Mouse (Mus musculus) C2C12 (cell line): Measurements from ENCODE around the gene Ccdc141. TPM values are rescaled to one million over a fixed set of nuclear protein-coding genes. Genes with fewer than 3 reads are reported as not detected.

Source experiments
- H3K27me3 ChIP-seq: one replicate; pipeline ENCODE4 v1.6.1; 2011; ENCODE audit not compliant: control insufficient read depth, insufficient read depth, insufficient read length
- H3K36me3 ChIP-seq: one replicate; pipeline ENCODE4 v1.6.1; 2011; ENCODE audit not compliant: control insufficient read depth, insufficient read depth
- H3K4me3 ChIP-seq: one replicate; pipeline ENCODE4 v1.5.1; 2011; ENCODE audit warnings: mild to moderate bottlenecking, control low read depth; ENCODE audit not compliant: poor library complexity, insufficient read depth, severe bottlenecking
- H3K79me2 ChIP-seq: one replicate; pipeline ENCODE4 v1.6.1; 2011; ENCODE audit not compliant: control insufficient read depth, insufficient read depth
- H3K79me3 ChIP-seq: one replicate; pipeline ENCODE4 v1.6.1; 2011; ENCODE audit warnings: low read depth, control low read depth
- H3ac ChIP-seq: one replicate; pipeline ENCODE3; 2011; ENCODE audit warnings: low read depth; ENCODE audit not compliant: control insufficient read depth, insufficient read length
- CEBPB ChIP-seq: IDR thresholded peaks from one replicate; pipeline ENCODE4 v1.6.1; 2011; ENCODE audit warnings: low read depth, mild to moderate bottlenecking, control low read depth, moderate library complexity
- CTCF ChIP-seq: IDR thresholded peaks from one replicate; pipeline ENCODE4 v1.5.1; 2011; ENCODE audit not compliant: control insufficient read depth, insufficient read depth, insufficient read length
- FOSL1 ChIP-seq: IDR thresholded peaks from one replicate; pipeline ENCODE4 v1.8.0; 2011; ENCODE audit warnings: mild to moderate bottlenecking, low read length; ENCODE audit not compliant: poor library complexity, insufficient read depth, severe bottlenecking
- MAX ChIP-seq: IDR thresholded peaks from one replicate; pipeline ENCODE4 v1.6.1; 2011; ENCODE audit warnings: mild to moderate bottlenecking, control low read depth
- MYOD1 ChIP-seq: IDR thresholded peaks from one replicate; pipeline ENCODE4 v1.6.1; 2011; ENCODE audit warnings: low read depth; ENCODE audit not compliant: control insufficient read depth, insufficient read length
- MYOG ChIP-seq: IDR thresholded peaks from one replicate; pipeline ENCODE4 v1.6.1; 2011; ENCODE audit not compliant: control insufficient read depth, insufficient read length; ENCODE audit errors: extremely low read depth
- USF1 ChIP-seq: IDR thresholded peaks from one replicate; pipeline ENCODE4 v1.6.1; 2011; ENCODE audit warnings: low read depth, mild to moderate bottlenecking, control low read depth, moderate library complexity
- polyA plus RNA-seq: library from polyadenylated mRNA; unstranded; fragments of >200 nt; fragmentation: generic; extraction: Trizol; gene quantifications from one replicate; pipeline ENCODE4 v1.2.1, GENCODE M21; 2012; ENCODE audit warnings: missing spikeins

The Ccdc141 gene
- polyA plus RNA-seq, 1 experiment = 0.77 TPM

DNA sequence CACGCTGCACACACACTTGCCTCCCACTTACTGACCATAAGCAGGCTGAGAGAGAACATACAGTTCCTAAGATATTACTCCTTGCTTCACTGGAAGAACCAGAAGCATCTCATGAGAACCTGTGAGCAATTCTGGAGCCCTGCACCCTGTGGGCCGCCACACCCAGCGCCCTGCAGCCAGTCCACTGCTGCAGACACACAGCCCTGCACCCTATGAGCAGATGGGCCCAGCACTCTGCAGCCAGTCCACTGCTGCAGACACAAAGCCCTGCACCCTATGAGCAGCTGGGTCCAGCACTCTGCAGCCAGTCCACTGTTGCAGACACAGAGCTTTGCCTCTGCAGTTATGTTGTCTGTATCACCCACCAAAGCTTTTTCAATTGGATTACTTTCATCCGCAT lies 29.9 kb upstream of the Ccdc141 start:
- H3K36me3 ChIP-seq = peaks cover 66% of the 10 kb centered on the region
- H3K79me2 ChIP-seq = peaks cover 10% of the 10 kb centered on the region
- no peaks in the 10 kb centered on the region for H3K79me3 ChIP-seq
- no peaks in the 10 kb centered on the region for H3K27me3 ChIP-seq
- TF ChIP-seq MYOG (no peak), CEBPB (no peak)
- no peak overlapping the region for H3K4me3 ChIP-seq
- no peak overlapping the region for H3ac ChIP-seq

DNA sequence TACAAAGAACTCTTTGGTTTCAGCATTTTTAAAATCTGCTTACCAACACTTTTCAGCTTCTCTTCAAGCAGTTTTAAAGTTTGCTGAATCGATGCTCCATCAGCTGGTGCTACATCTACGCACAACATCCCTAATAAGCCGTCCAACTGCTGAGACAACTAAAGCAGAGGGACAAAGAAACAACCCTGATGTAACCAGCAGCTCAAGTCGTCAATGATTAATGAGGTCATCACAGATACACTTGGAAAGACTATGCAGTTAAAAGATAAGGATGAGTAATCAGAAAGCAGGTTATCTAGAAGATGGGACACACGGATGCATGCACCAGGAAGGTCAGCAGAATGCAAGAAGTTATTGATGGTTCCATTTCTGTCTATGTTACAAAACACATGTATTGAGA lies 27.8 kb upstream of the Ccdc141 start:
- no peaks in the 10 kb centered on the region for H3K79me3 ChIP-seq
- peaks cover 64% of the 10 kb centered on the region for H3K36me3 ChIP-seq
- peaks cover 10% of the 10 kb centered on the region for H3K79me2 ChIP-seq
- no peak for TF ChIP-seq CEBPB
- no peak for TF ChIP-seq CTCF
- TF ChIP-seq USF1 = no peak
- TF ChIP-seq FOSL1 = no peak
- H3ac ChIP-seq = no peak overlapping the region
- no peak overlapping the region for H3K4me3 ChIP-seq
- no peaks in the 10 kb centered on the region for H3K27me3 ChIP-seq

DNA sequence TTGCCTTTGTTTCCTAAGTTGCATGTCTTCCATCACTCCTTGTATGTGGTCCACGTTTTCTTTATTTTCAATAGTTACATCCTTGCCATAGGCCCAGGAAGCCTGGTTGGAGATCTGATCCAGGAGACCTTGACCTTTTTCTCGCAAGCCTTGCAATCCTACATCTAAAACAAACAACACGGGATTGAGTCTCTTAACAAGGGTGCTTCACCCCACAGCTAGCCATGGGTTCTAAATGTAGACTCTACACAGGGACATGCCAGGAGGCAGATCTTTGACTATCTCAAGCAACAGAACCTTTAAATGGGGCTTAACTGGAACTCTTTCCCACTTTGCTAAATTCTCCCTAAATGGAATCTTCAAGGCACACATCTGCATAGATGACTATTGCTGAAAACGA lies 26.4 kb upstream of the Ccdc141 start:
- no peak overlapping the region for H3ac ChIP-seq
- no peak overlapping the region for H3K4me3 ChIP-seq
- no peaks in the 10 kb centered on the region for H3K27me3 ChIP-seq
- no peaks in the 10 kb centered on the region for H3K79me3 ChIP-seq
- peaks cover 67% of the 10 kb centered on the region for H3K36me3 ChIP-seq
- peaks cover 6% of the 10 kb centered on the region for H3K79me2 ChIP-seq
- no peak for TF ChIP-seq CEBPB
- TF ChIP-seq MAX = no peak
- no peak for TF ChIP-seq CTCF
- no peak for TF ChIP-seq MYOD1
- TF ChIP-seq FOSL1 = no peak
- TF ChIP-seq USF1 = no peak
- no peak for TF ChIP-seq MYOG

DNA sequence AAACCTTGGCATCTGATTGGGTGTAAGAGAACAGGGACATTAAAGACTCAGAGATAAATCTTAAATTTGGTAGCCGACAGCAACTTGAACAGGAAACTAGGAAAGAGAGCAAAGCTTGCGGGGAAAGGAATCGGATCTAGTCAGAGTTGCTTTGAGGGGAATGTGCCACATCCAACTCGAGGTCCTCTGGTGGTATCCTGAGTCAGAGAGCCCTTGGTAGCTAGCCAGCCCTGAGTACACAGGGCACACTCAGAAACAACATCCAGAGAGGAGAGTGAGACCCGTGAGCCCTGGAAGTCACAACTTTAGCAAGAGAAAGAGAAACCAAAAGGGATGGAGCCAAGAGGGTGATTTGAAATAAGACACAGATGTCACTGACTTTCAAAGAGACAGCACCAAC lies 24.6 kb upstream of the Ccdc141 start:
- Histone ChIP-seq H3K79me3 (no peaks in the 10 kb centered on the region), H3K27me3 (no peaks in the 10 kb centered on the region), H3K4me3 (no peak overlapping the region), H3K79me2 (no peaks in the 10 kb centered on the region), H3ac (no peak overlapping the region), H3K36me3 (peaks cover 85% of the 10 kb centered on the region)
- no peak for TF ChIP-seq CEBPB
- no peak for TF ChIP-seq MAX
- no peak for TF ChIP-seq USF1
- TF ChIP-seq MYOG = no peak
- no peak for TF ChIP-seq FOSL1
- no peak for TF ChIP-seq MYOD1
- no peak for TF ChIP-seq CTCF

DNA sequence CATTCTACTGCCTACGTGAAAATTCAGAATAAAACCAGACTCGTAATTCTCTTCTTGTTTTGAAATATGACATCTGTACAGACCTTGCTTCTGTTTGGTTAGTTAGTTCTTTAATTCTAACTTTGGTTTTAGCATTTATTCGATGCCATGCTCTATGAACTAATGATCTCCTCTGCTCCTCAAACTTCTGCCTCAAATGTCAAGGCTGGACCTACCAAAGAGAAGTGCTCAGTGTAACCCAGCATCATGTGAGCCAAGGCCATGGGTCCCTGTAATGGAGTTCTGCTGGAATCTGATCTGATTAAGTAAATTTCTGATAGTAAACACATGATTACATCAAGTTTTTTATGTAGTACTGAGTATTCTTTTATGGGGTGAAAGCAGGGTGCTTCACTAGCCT lies 21.4 kb upstream of the Ccdc141 start:
- Histone ChIP-seq H3K4me3 (no peak overlapping the region), H3K36me3 (peaks cover 92% of the 10 kb centered on the region), H3K79me2 (no peaks in the 10 kb centered on the region)

DNA sequence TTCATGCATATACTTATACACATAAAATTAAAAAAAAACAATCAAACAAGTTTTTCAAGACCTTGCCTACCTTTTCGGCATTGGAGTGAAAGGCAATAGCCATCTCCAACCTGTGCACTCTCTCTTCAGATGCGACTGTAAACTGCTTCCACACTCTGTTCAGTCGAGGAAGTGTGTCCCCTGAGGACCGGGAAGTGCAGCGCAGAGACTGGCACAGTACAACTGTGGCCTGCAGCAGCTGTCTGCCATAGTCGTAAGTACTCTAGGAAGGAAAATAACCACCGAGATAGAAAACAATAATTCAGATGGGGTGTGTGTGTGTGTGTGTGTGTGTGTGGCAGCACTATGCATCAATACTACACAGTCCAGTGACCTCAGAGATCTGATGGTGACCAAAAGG lies 20.5 kb upstream of the Ccdc141 start:
- TF ChIP-seq FOSL1 = no peak
- no peak for TF ChIP-seq CEBPB
- no peak for TF ChIP-seq USF1
- TF ChIP-seq MYOD1 = no peak
- TF ChIP-seq CTCF = no peak
- no peak for TF ChIP-seq MAX
- TF ChIP-seq MYOG = no peak
- no peaks in the 10 kb centered on the region for H3K27me3 ChIP-seq
- H3K36me3 ChIP-seq = peaks cover 85% of the 10 kb centered on the region
- no peaks in the 10 kb centered on the region for H3K79me2 ChIP-seq
- H3ac ChIP-seq = no peak overlapping the region
- H3K79me3 ChIP-seq = no peaks in the 10 kb centered on the region
- no peak overlapping the region for H3K4me3 ChIP-seq

More for the DNA sequence above, 21.4 kb upstream of the Ccdc141 start:
- Histone ChIP-seq H3ac (no peak overlapping the region), H3K27me3 (no peaks in the 10 kb centered on the region), H3K79me3 (no peaks in the 10 kb centered on the region)
- TF ChIP-seq CEBPB (no peak), MYOG (no peak), MAX (no peak), USF1 (no peak), MYOD1 (no peak), FOSL1 (no peak), CTCF (no peak)

DNA sequence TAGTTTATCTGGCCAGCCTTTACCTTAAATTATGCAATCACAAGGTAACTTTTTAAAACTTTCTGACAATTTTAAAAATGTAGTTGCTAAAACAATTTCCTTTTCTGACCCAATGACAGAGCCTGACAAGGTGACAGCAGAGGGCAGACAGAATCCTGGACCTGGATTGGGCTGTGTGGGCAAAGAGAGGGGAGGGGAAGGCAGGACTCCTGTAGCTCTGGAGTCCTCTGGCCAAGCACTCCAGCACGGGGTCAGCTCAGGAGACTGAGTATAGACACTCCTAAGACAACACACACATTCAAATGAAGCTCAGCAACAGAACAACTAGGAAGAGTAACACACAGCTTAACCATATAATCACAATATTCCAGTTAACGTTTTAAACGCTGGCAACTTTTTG lies 19.9 kb upstream of the Ccdc141 start:
- TF ChIP-seq CTCF (no peak), MYOG (no peak), USF1 (no peak), FOSL1 (no peak), MYOD1 (no peak)
- Histone ChIP-seq H3K36me3 (peaks cover 81% of the 10 kb centered on the region), H3ac (no peak overlapping the region), H3K27me3 (no peaks in the 10 kb centered on the region), H3K79me2 (no peaks in the 10 kb centered on the region), H3K4me3 (no peak overlapping the region), H3K79me3 (no peaks in the 10 kb centered on the region)
